Mouse (Mus musculus) olfactory bulb, adult 2 months (tissue): ENCODE measurements around the gene Triobp.

Source experiments
- CTCF ChIP-seq: fragments of 200-500 bp; IDR thresholded peaks from 2 replicates; pipeline ENCODE4 v1.5.1; 2012; ENCODE audit warnings: low read depth, mild to moderate bottlenecking, low read length, moderate library complexity; ENCODE audit not compliant: insufficient read depth
- POLR2A ChIP-seq: fragments of 200-500 bp; IDR thresholded peaks from 2 replicates; pipeline ENCODE4 v1.6.1; 2012; ENCODE audit warnings: mild to moderate bottlenecking, low read depth, low read length, moderate library complexity; ENCODE audit not compliant: insufficient read depth

DNA sequence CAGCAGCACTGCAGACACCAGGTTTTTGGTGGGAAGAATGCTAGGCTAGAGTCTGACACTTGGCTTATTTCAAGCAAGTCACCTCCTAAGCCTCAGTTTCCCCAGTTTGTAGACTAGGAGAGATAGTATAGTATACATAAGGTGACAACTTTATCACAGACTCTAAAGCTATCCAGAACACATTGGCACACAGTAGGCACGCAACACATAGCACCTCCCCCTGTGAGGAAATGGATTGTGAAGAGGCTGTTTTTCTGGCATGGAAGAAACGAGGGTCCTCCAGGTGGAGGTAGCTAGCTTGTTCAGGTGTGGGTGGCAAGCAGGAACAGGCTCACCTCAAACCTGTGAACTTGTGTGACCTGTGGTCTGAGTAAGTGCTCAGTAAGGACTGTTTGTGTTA lies 103.4 kb downstream of the Triobp start:
- TF ChIP-seq CTCF (no peak), POLR2A (no peak)
